Mouse (Mus musculus) adrenal gland, postnatal 0 days (tissue): Measurements from ENCODE around the gene Chrd. TPM values are rescaled to one million over a fixed set of nuclear protein-coding genes. Genes with fewer than 3 reads are reported as not detected.

Source experiments
- polyA plus RNA-seq: library from polyadenylated mRNA; unstranded; fragments of >200 nt; fragmentation: Nextera tagmentation; extraction: Ambion mirVana; gene quantifications from 2 replicates; pipeline ENCODE4 v1.2.1, GENCODE M21; 2015

Chrd gene
- 5.3 and 9.5 TPM in 2 replicates for polyA plus RNA-seq

DNA sequence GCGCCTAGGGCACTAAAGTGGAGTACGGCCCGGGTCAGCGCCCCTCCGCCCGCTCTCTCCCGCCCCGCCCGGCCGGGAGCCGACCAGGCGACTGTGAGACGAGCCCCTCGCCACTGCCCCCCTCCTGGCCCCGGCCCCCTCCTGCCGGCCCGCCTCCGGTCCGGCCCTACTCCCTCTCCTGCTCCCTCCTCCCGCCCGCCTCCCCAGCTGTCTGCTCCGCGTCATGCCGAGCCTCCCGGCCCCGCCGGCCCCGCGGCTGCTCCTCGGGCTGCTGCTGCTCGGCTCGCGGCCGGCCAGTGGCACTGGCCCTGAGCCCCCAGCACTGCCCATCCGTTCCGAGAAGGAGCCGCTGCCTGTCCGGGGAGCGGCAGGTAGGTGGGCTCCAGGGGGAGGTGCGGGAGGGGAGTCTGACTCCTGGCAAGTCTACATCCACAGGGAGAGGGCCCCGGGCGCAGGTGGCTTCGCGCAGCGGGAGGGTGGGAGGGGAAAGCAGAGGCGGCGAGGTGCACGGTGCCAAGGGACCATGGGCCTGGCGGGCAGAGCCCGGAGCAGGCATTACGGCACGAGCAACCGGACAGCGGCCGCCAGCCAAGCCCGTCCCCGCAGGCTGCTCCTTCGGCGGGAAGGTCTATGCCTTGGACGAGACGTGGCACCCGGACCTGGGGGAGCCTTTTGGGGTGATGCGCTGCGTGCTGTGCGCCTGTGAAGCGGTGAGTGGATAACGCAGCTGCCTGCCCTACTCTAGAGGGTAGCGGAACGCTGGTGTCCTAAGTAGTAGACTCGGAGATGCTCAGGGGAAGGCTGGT lies at the start of gene Chrd:
Chrd (plus strand) TSS at position 203 of the 806 bp plus-strand sequence.

DNA sequence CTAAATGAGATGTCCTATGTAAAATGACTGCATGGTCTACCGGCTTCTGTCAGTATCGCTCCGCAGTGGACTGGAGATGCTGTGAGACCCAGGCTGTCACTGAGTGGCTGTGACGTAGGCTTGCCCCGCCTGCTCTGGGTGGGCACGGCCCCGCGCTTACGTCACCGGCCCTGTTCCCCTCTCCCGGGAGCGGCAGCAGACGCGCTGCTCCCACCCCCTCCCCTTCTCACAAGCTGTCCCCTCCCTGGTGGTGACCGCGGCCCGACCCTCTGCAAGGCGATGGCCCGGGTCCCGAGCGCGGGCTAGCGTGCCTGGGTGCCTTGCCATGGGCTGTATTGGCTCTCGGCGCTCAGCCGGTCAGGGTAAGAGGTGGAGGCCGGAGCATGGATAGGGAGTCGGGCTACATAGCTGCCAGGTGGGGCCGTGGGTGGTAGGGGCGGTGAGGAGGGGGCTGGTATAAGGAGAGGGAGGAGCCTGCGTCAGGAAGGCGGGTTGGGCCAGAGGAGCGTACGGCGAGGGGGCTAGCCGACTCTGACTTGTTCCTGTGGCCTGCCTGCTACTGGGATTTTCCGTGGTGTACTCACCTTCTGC lies 39.7 kb upstream of the Chrd start, which contains the start of gene Fam131a:
Fam131a (plus strand) TSS at position 131 of the 591 bp plus-strand sequence.

GRCm38 (mm10) chr16:20717181-20717977 lies 15.5 kb upstream of the Chrd start, which contains the start of the genes Polr2h and Clcn2:
TSS of gene Polr2h (plus strand) at chr16:20717665.
TSS of gene Clcn2 (minus strand) at chr16:20717746.

DNA sequence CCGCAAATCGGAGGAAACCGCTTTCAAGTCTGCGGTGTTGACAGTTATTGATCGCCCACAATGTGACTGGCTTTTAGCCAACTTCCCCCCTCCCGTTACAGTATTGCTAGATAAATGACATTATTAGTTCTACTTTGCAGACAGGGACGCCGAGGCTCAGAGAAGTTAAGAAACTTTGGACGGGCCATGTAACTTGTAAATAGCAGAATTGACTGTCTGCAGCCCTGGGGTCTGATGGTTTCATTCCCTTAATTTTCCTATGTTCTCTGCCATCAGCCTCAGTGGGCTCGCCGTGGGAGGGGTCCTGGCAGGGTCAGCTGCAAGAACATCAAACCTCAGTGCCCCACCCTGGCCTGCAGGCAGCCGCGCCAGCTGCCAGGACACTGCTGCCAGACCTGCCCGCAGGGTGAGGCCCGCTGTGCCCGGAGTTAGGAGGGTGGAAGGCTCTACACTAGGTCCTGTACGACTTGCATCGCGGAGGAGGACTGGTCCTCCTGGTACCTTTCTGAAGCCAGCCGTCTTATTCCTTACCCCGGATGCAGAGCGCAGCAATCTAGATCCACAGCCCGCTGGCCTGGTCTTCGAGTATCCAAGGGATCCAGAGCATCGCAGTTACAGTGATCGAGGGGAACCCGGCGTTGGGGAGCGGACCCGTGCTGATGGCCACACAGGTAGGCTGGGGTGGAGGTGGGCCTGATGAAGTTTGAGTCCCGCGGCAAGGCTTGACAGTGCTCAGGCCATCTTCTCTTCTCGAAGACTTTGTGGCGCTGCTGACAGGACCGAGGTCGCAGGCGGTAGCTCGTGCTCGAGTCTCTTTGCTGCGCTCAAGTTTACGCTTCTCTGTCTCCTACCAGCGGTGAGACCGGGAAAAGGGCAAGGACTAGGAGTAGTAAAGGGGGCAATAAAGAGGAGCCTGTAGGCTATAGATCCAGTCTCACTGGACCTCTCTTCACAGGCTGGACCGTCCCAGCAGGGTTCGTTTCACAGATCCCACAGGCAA lies 1.1 kb downstream of the Chrd start, which contains the start of gene Thpo:
Thpo (minus strand) TSS at position 781 of the 1,000 bp plus-strand sequence.

Other genes with a start within 250 kb of the Chrd start
- gene Eif2b5, start 234.3 kb upstream of the Chrd start, polyA plus RNA-seq, result 60.8 and 62.9 TPM in 2 replicates
- 14.3 and 18.0 TPM in 2 replicates for gene Dvl3, start 216.1 kb upstream of the Chrd start, polyA plus RNA-seq
- gene Ap2m1, start 197.6 kb upstream of the Chrd start, polyA plus RNA-seq, result 460 and 512 TPM in 2 replicates
- 41.1 and 47.2 TPM in 2 replicates for gene Abcf3, start 184.6 kb upstream of the Chrd start, polyA plus RNA-seq
- 5.4 and 9.7 TPM in 2 replicates for gene Vwa5b2, start 143.7 kb upstream of the Chrd start, polyA plus RNA-seq
- gene Eef1akmt4, start 121.5 kb upstream of the Chrd start, polyA plus RNA-seq, result 11.8 and 16.2 TPM in 2 replicates
- gene Gm49333, start 121.5 kb upstream of the Chrd start, polyA plus RNA-seq, result not detected in 2 replicates
- gene Alg3, start 121.4 kb upstream of the Chrd start, polyA plus RNA-seq, result 17.8 and 26.2 TPM in 2 replicates
- 3.7 and 7.8 TPM in 2 replicates for gene Camk2n2, start 111.8 kb upstream of the Chrd start, polyA plus RNA-seq
- 2.9 and 3.8 TPM in 2 replicates for gene Ece2, start 103.3 kb upstream of the Chrd start, polyA plus RNA-seq
- 156 and 204 TPM in 2 replicates for gene Psmd2, start 81.5 kb upstream of the Chrd start, polyA plus RNA-seq
- 73.9 and 94.5 TPM in 2 replicates for gene Eif4g1, start 64.8 kb upstream of the Chrd start, polyA plus RNA-seq
- gene Fam131a, start 39.9 kb upstream of the Chrd start, polyA plus RNA-seq, result 10.6 and 14.7 TPM in 2 replicates
- 137 and 171 TPM in 2 replicates for gene Polr2h, start 15.5 kb upstream of the Chrd start, polyA plus RNA-seq
- gene Clcn2, start 15.4 kb upstream of the Chrd start, polyA plus RNA-seq, result 13.3 and 27.2 TPM in 2 replicates
- 1.5 and 2.5 TPM in 2 replicates for gene Thpo, start 1.4 kb downstream of the Chrd start, polyA plus RNA-seq